Mouse (Mus musculus) small intestine, adult 2 months (tissue): ENCODE data around the gene Smg9.

Experiments used
- CTCF ChIP-seq: fragments of 200-500 bp; IDR thresholded peaks from 2 replicates; pipeline ENCODE4 v1.5.1; 2012; ENCODE audit warnings: low read depth, mild to moderate bottlenecking, control low read depth, inconsistent platforms, low read length, moderate library complexity, mixed read lengths; ENCODE audit not compliant: insufficient replicate concordance, insufficient read length; ENCODE audit errors: extremely low read depth
- POLR2A ChIP-seq: fragments of 200-500 bp; IDR thresholded peaks from 2 replicates; pipeline ENCODE4 v1.6.1; 2012; ENCODE audit warnings: low read depth, mild to moderate bottlenecking, control low read depth, inconsistent platforms, low read length, moderate library complexity

DNA sequence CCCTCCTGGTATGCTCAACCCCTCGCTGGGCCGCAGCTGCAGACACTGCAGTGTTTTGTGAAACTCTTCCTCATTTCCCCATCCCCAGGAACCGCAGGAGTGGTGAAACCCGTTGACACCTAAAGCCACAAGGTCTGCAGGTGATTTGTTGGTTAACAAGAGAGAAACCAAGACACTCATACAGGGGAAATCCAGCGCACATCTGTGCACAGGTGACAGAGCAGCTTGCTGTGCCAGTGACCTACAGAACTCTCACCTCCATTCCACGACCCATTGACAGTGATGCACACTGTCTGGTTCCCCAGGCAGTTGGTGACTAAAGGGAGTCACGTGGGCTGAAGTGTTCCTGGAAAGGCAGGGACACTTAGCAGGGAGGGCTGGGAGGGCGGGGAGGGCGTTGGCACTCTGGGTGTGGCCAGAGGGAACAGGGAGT lies 51.2 kb downstream of the Smg9 start:
- TF ChIP-seq POLR2A (no peak), CTCF (no peak)
